Mouse (Mus musculus) heart, postnatal 0 days (tissue): ENCODE data around the gene Spred2. TPM values are rescaled to one million over a fixed set of nuclear protein-coding genes. Genes with fewer than 3 reads are reported as not detected.
A peak's percentile ranks its signal among the peaks of the same experiment; 100 is the strongest.
"Not testable (repeated sequence)": the region's sequence is repeated elsewhere in the genome, so short reads cannot be mapped to it uniquely, and the experiment has no call there.

Experiments
- ATAC-seq: fragments of 200-750 bp; cut with Nextera tagmentation; 2 replicates; pipeline ENCODE4 v1.8.0; 2017; ENCODE audit warnings: low read depth, moderate number of reproducible peaks, moderate library complexity; ENCODE audit not compliant: insufficient read depth
- DNase-seq: peaks from one replicate; pipeline ENCODE4 v3.0.0-alpha.2; 2016; ENCODE audit warnings: low spot score
- H3K27ac ChIP-seq: fragments of 300-500 bp; sonication (generic); 2 replicates; pipeline ENCODE4 v1.5.1; 2014; ENCODE audit warnings: low read depth, mild to moderate bottlenecking
- H3K27me3 ChIP-seq: fragments of 300-500 bp; sonication (generic); 2 replicates; pipeline ENCODE4 v1.6.1; 2014; ENCODE audit warnings: low read length, mixed read lengths; ENCODE audit not compliant: control insufficient read depth, insufficient read depth
- H3K36me3 ChIP-seq: fragments of 300-500 bp; sonication (generic); replicated peaks from 2 replicates; pipeline ENCODE4 v1.6.1; 2014; ENCODE audit warnings: low read length, mixed read lengths; ENCODE audit not compliant: control insufficient read depth, insufficient read depth
- H3K4me1 ChIP-seq: fragments of 300-500 bp; sonication (generic); 2 replicates; pipeline ENCODE4 v1.6.1; 2014; ENCODE audit warnings: antibody characterized with exemption; ENCODE audit not compliant: control insufficient read depth, insufficient read depth
- H3K4me2 ChIP-seq: fragments of 300-500 bp; sonication (generic); 2 replicates; pipeline ENCODE4 v1.6.1; 2014; ENCODE audit warnings: low read depth, mild to moderate bottlenecking, low read length, moderate library complexity
- H3K4me3 ChIP-seq: fragments of 300-500 bp; sonication (generic); 2 replicates; pipeline ENCODE4 v1.5.1; 2014; ENCODE audit warnings: low read depth, low read length
- H3K9ac ChIP-seq: fragments of 300-500 bp; sonication (generic); replicated peaks from 2 replicates; pipeline ENCODE4 v1.6.1; 2014; ENCODE audit warnings: low read depth, low read length, mixed read lengths
- H3K9me3 ChIP-seq: fragments of 300-500 bp; sonication (generic); replicated peaks from 2 replicates; pipeline ENCODE4 v1.6.1; 2016; ENCODE audit warnings: low read length; ENCODE audit not compliant: control insufficient read depth
- CTCF ChIP-seq: IDR thresholded peaks from 2 replicates; pipeline ENCODE4 v1.5.1; 2016; ENCODE audit warnings: antibody characterized with exemption, control low read depth, low read depth
- EP300 ChIP-seq: IDR thresholded peaks from 2 replicates; pipeline ENCODE4 v1.6.1; 2016; ENCODE audit warnings: antibody characterized with exemption, low read depth
- WGBS: fragments of 180-500 bp; shearing (Covaris S2); extraction: QIAGEN DNeasy Blood & Tissue Kit; methylation state at CpG from one replicate; pipeline ENCODE4 v1.1.7; 2014; 5-methylcytosine and 5-hydroxymethylcytosine counted together
- polyA plus RNA-seq: library from polyadenylated mRNA; unstranded; fragments of >200 nt; fragmentation: Nextera tagmentation; extraction: Ambion mirVana; gene quantifications from 2 replicates; pipeline ENCODE4 v1.2.1, GENCODE M21; 2015
- total RNA-seq: library from RNA; depleted of rRNA; stranded (reverse); fragments of >200 nt; gene quantifications from 2 replicates; pipeline ENCODE4 v1.2.3, GENCODE M21; 2014; ENCODE audit warnings: low replicate concordance

Spred2 gene
- total and polyA plus RNA-seq, 2 experiments from 2014 or later, result 3.2 to 8.2 TPM

DNA sequence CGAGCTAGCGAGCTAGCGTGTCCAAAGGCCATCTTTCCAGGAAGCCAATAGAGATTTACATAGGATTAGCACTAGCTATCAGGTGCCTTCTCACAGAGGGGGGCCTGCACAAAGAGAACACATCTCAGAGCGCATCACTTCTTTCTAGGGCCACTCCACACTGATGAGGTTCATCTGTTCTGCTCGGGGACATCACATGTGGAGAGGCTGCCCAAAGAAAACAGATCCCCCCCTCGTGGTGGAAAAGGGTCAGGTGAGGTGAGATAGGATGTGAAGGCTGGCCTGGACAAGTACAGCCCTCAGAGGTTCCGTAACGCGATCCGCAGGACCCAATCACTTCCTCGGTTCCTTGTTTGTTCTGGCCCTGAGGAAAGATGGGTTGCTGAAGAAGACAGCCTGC is 101.7 kb downstream of the Spred2 start:
- H3K4me2 ChIP-seq, result no peak overlapping the region
- WGBS, result 57% methylated on average over 11 of the region's 11 CpGs
- ATAC-seq (no peak), DNase-seq (peak; percentile 16)
- H3K9me3 ChIP-seq, result peaks cover 4% of the 10 kb centered on the region
- no peak overlapping the region for H3K4me3 ChIP-seq
- H3K36me3 ChIP-seq, result peaks cover 28% of the 10 kb centered on the region
- no peak for TF ChIP-seq CTCF
- TF ChIP-seq EP300, result no peak
- H3K4me1 ChIP-seq, result no peaks in the 10 kb centered on the region
- no peaks in the 10 kb centered on the region for H3K27me3 ChIP-seq
- H3K27ac ChIP-seq, result no peak overlapping the region
- no peak overlapping the region for H3K9ac ChIP-seq

DNA sequence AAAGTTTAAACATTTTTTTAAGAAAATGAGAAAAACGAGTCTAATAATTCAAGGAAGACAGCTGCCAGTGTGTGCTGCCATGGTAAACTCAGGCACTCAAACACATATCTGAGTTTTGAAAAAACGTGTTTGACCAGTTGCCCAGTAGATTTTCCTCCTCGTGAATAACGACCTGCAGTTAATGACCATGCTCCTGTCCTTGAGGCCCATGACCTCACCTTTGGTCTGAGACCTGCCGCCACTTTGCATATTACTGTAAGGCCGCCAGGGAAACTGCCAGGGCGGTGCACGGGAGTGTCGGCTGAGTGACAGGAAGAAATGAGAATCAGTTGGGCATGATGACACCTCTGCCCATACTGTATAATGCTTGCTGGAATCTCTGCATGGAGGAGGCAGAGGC is 103.5 kb downstream of the Spred2 start:
- Histone ChIP-seq H3K4me1 (no peaks in the 10 kb centered on the region), H3K36me3 (peaks cover 19% of the 10 kb centered on the region), H3K4me2 (no peak overlapping the region), H3K4me3 (no peak overlapping the region), H3K27me3 (no peaks in the 10 kb centered on the region), H3K27ac (no peak overlapping the region), H3K9me3 (no peaks in the 10 kb centered on the region), H3K9ac (no peak overlapping the region)
- 76% methylated on average over 9 of the region's 9 CpGs for WGBS
- DNase-seq (no peak), ATAC-seq (no peak)
- no peak for TF ChIP-seq EP300
- no peak for TF ChIP-seq CTCF

DNA sequence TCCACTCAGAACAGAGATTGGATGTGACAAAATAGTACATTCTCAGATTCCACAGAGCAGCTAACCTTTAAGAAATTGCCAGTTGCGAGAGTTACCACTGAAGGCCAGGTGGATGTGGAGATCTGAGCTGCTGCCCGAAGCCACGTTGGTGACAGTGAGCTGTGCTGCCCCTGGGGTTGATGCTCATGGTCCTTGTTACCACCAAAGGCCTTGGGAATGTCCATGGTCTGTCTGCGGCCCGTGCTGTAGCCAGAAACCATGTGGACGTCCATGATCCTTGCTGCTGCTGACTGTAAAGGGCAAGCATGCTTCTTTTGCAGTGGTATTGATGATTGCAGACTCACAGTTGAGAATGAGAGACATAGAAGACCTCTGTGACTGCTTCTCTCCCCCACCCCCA is 104.2 kb downstream of the Spred2 start:
- no peak for DNase-seq
- no peaks in the 10 kb centered on the region for H3K4me1 ChIP-seq
- no peak overlapping the region for H3K27ac ChIP-seq
- H3K4me3 ChIP-seq, result no peak overlapping the region
- TF ChIP-seq CTCF (no peak), EP300 (no peak)
- H3K9me3 ChIP-seq, result no peaks in the 10 kb centered on the region
- no peaks in the 10 kb centered on the region for H3K27me3 ChIP-seq
- no peak overlapping the region for H3K4me2 ChIP-seq
- no peak for ATAC-seq
- H3K36me3 ChIP-seq, result peaks cover 19% of the 10 kb centered on the region
- no peak overlapping the region for H3K9ac ChIP-seq
- WGBS, result 84% methylated on average over 6 of the region's 6 CpGs

DNA sequence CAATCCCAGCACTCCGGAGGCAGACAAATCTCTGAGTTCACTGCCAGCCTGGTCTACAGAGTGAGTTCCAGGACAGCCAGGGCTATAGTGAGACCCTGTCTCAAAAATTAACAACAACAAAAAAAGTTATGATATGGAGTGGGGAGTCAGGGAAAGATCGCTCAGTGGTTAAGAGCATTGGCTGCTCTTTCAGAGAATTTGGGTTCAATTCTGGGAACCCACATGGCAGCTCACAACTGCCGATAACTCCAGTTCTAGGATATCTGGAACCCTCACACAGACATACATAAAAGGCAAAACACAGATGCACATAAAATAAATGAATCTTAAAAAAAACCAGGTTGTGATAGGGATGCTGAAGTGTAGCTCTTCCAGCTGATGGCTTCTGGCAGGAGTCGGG is 104.8 kb downstream of the Spred2 start:
- 85% methylated on average over 4 of the region's 4 CpGs for WGBS
- ATAC-seq, result no peak

DNA sequence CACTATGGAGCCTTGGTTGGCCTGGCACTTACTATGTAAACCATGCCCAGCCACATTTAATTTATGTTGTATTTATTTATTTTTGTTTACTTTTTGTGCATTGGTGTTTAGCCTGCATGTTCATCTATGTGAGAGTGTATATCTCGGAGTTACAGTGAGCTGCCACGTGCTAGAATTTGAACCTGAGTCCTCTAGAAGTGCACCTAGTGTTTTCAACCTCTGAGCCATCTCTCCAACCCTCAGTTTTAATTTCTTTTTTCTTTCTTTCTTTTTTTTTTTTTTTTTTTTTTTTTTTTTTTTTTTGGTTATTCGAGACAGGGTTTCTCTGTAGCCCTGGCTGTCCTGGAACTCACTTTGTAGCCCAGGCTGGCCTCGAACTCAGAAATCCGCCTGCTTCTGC is 106.8 kb downstream of the Spred2 start:
- not testable (repeated sequence) for ATAC-seq, DNase-seq, H3K27me3 ChIP-seq, H3K4me3 ChIP-seq, H3K9ac ChIP-seq, H3K36me3 ChIP-seq, H3K27ac ChIP-seq, H3K4me2 ChIP-seq, H3K4me1 ChIP-seq, H3K9me3 ChIP-seq
- WGBS, result 91% methylated on average over 5 of the region's 5 CpGs

More for the DNA sequence above, 104.8 kb downstream of the Spred2 start:
- no peak for DNase-seq
- no peaks in the 10 kb centered on the region for H3K4me1 ChIP-seq
- H3K36me3 ChIP-seq, result peaks cover 18% of the 10 kb centered on the region
- no peak overlapping the region for H3K9ac ChIP-seq
- H3K4me2 ChIP-seq, result no peak overlapping the region
- TF ChIP-seq CTCF (no peak), EP300 (no peak)
- no peaks in the 10 kb centered on the region for H3K27me3 ChIP-seq
- H3K4me3 ChIP-seq, result no peak overlapping the region
- no peak overlapping the region for H3K27ac ChIP-seq
- H3K9me3 ChIP-seq, result no peaks in the 10 kb centered on the region

DNA sequence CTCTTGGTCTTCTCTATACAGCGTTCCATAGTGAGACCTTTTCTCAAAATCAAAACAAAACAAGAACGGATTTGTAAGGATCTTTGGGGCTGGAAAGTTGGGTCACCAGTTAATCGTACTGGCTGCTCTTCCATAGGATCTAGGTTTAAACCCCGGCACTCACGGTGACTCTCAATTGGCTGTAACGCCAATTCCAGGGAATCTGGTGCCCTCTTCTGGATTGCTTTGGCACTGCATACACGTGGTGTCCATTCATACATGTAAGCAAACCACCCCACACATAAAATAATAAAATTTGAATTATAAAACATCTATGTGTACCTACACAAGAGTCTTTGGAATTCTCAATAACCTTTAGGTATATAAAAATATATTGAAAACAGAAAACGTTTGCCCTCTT is 107.4 kb downstream of the Spred2 start:
- no peak overlapping the region for H3K4me3 ChIP-seq
- H3K9me3 ChIP-seq, result no peaks in the 10 kb centered on the region
- TF ChIP-seq EP300 (no peak), CTCF (peak; percentile 62)
- H3K4me2 ChIP-seq, result no peak overlapping the region
- H3K27me3 ChIP-seq, result no peaks in the 10 kb centered on the region
- 36% methylated on average over 8 of the region's 8 CpGs for WGBS
- no peak overlapping the region for H3K9ac ChIP-seq
- H3K4me1 ChIP-seq, result no peaks in the 10 kb centered on the region
- no peak overlapping the region for H3K27ac ChIP-seq
- H3K36me3 ChIP-seq, result no peaks in the 10 kb centered on the region
- no peak for DNase-seq
- no peak for ATAC-seq
